Mouse (Mus musculus): Measurements from ENCODE around the gene Mdp1. TPM values are rescaled to one million over a fixed set of nuclear protein-coding genes. Genes with fewer than 3 reads are reported as not detected.

The Mdp1 gene
- polyA plus RNA-seq, 1 experiment, result 45.8 TPM

DNA sequence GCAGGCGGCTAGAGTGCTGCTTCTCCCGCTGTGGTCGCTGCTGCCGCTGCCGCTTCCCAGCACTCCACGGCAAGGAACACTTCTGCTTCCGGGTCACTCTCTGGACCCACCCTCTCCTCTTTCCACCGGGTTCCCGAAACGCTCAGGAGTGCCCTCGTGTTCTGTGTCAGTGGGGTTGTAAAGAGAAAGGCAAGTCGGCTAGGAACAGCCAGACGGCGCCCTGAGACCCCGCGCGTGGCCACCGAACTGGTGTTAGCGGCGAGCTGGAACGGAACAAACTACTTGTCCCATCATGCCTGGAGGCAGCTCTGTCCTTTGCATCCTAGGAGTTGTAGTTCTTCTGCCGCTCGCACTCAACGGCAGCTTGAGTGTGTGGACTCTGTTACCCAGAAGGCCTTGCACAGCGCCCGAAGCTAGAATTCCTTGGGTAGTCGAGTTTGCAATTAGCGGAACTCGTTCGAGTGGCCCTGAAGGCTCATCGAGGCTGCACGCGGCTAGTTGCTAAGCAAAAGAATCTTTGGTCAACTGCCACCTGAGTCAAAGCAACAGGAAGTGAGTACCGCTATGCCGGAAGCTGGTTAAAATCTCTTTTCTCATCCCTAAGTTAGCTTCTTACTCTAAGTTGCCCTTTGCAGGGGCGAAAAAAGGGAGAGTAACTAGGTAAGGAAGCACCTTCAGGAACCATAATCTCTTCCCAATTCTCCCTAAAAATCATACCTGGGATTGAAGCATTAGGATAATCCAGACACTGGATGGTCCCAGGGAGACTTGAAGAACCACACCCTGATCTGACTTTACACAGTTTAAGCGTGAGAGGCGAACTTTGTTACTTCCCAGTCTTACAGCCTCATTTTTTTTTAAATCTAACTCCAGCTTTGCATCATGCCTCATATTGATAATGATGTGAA, 11.8 kb upstream of the Mdp1 start, which contains the start of the genes Gmpr2 and Nedd8:
Gene Gmpr2, plus strand, starts transcription at position 109 of the 908 bp plus-strand sequence.
Gene Nedd8, minus strand, starts transcription at position 292 of the 908 bp plus-strand sequence.
- Histone ChIP-seq H3K27me3 (ENCODE audit: control insufficient read depth, insufficient read depth, low read length) (no peaks in the 10 kb centered on the region), H3K4me1 (replicated peaks; ENCODE audit: control insufficient read depth, insufficient read depth, low read length) (peaks cover 3% of the 10 kb centered on the region; the same call in 1 of the 2 replicates), H3K36me3 (ENCODE audit: control insufficient read depth, insufficient read depth, low read length) (peaks cover 10% of the 10 kb centered on the region), H3K27ac (ENCODE audit: control insufficient read depth, insufficient read depth, low read length) (peak within 1 kb of the TSS; percentile 52), H3K4me3 (ENCODE audit: control insufficient read depth, insufficient read depth, low read length) (peak within 1 kb of the TSS; percentile 76)
- DNase-seq, result peak; percentile 86
- peak; percentile 31; the same call in 1 of the 2 replicates for TF ChIP-seq CTCF (IDR thresholded peaks at IDR 0.05; ENCODE audit: borderline replicate concordance, control insufficient read depth, extremely low read depth, insufficient read depth, low read length, poor library complexity)
- TF ChIP-seq POLR2A (IDR thresholded peaks at IDR 0.05; ENCODE audit: control insufficient read depth, extremely low read depth, insufficient read depth, low read length, poor library complexity), result peak; percentile 57; the same call in 1 of the 2 replicates
- WGBS, result under 1% methylated on average over 38 of the region's 38 CpGs

DNA sequence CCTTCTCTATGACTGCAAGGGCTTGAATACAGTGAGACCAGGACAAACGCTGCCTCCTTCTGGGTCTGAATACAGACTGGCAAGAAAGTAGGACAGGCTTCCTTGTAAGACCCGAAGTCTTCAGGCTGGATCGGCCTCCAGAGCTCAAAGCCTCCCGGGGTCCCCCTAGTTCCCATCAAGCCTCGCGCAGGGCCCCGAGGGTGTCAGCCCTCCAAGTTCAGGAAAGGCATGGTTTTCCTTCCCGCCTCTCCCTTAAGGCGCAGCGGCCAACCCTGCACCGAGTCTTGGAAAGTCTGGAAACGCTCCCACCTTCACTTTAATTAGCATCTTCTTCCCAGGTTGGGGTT, 11.2 kb upstream of the Mdp1 start:
- peaks cover 6% of the 10 kb centered on the region; the same call in 1 of the 2 replicates for H3K36me3 ChIP-seq (ENCODE audit: control insufficient read depth, insufficient read depth, low read length)
- no peak for TF ChIP-seq POLR2A (IDR thresholded peaks at IDR 0.05; ENCODE audit: control insufficient read depth, extremely low read depth, insufficient read depth, low read length, poor library complexity)
- TF ChIP-seq CTCF (IDR thresholded peaks at IDR 0.05; ENCODE audit: borderline replicate concordance, control insufficient read depth, extremely low read depth, insufficient read depth, low read length, poor library complexity), result no peak
- no peak for DNase-seq
- peaks cover 3% of the 10 kb centered on the region; the same call in 1 of the 2 replicates for H3K4me1 ChIP-seq (replicated peaks; ENCODE audit: control insufficient read depth, insufficient read depth, low read length)
- no peaks in the 10 kb centered on the region for H3K27me3 ChIP-seq (ENCODE audit: control insufficient read depth, insufficient read depth, low read length)
- peak overlapping the region; percentile 76 for H3K4me3 ChIP-seq (ENCODE audit: control insufficient read depth, insufficient read depth, low read length)
- under 1% methylated on average over 12 of the region's 12 CpGs for WGBS
- H3K27ac ChIP-seq (ENCODE audit: control insufficient read depth, insufficient read depth, low read length), result no peak overlapping the region

DNA sequence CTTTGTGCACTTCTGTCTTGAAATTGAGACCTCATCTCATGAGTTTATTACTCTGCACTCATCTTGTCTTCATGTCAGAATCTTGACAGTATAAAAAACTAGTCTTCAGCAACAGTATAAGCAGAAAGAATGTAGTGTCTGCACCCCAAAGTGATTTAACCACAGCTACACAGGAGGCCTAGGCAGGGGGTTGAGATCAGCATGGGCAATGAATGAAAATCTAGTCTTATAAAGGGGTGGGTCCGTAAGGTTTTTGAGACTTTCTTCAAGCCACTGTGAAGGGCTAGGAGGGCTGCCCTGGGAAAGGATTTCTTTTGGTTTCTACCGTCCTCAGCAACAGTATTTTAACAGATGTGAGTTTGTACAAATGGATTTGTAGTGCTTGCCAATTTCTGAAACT, 328 bp upstream of the Mdp1 start:
- no peak for DNase-seq
- Histone ChIP-seq H3K36me3 (ENCODE audit: control insufficient read depth, insufficient read depth, low read length) (peaks cover 19% of the 10 kb centered on the region), H3K4me3 (ENCODE audit: control insufficient read depth, insufficient read depth, low read length) (peak overlapping the region; percentile 97; the same call in 1 of the 2 replicates), H3K4me1 (replicated peaks; ENCODE audit: control insufficient read depth, insufficient read depth, low read length) (peaks cover 6% of the 10 kb centered on the region; the same call in 1 of the 2 replicates), H3K27ac (ENCODE audit: control insufficient read depth, insufficient read depth, low read length) (no peak overlapping the region), H3K27me3 (ENCODE audit: control insufficient read depth, insufficient read depth, low read length) (no peaks in the 10 kb centered on the region)
- no peak for TF ChIP-seq CTCF (IDR thresholded peaks at IDR 0.05; ENCODE audit: borderline replicate concordance, control insufficient read depth, extremely low read depth, insufficient read depth, low read length, poor library complexity)
- TF ChIP-seq POLR2A (IDR thresholded peaks at IDR 0.05; ENCODE audit: control insufficient read depth, extremely low read depth, insufficient read depth, low read length, poor library complexity), result no peak
- WGBS, result 60% methylated on average over 2 of the region's 2 CpGs

DNA sequence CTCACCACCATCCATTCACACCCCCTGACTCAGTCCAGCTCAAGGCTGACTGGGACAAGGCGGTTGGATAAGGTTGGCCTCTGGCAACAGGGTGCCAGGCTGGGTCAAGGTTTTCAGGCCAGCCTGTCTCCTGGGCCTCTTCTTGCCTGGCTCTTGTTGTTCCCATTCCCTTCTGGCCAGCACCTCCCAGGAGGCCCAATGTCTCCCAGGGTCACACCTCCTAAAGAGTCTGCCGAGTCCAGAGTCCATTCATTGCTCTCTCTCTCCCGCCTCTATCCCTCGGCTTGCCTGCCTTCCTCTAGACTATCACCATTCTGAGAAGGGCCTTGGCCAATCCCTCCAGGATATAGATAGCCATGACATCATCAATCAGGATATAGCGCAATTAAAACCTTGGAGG, 2.3 kb downstream of the Mdp1 start:
- peaks cover 6% of the 10 kb centered on the region; the same call in 1 of the 2 replicates for H3K4me1 ChIP-seq (replicated peaks; ENCODE audit: control insufficient read depth, insufficient read depth, low read length)
- H3K4me3 ChIP-seq (ENCODE audit: control insufficient read depth, insufficient read depth, low read length), result no peak overlapping the region
- 93% methylated on average over 5 of the region's 5 CpGs for WGBS
- H3K27me3 ChIP-seq (ENCODE audit: control insufficient read depth, insufficient read depth, low read length), result no peaks in the 10 kb centered on the region
- no peak overlapping the region for H3K27ac ChIP-seq (ENCODE audit: control insufficient read depth, insufficient read depth, low read length)
- DNase-seq, result no peak
- TF ChIP-seq POLR2A (IDR thresholded peaks at IDR 0.05; ENCODE audit: control insufficient read depth, extremely low read depth, insufficient read depth, low read length, poor library complexity) (no peak), CTCF (IDR thresholded peaks at IDR 0.05; ENCODE audit: borderline replicate concordance, control insufficient read depth, extremely low read depth, insufficient read depth, low read length, poor library complexity) (no peak)
- peaks cover 15% of the 10 kb centered on the region for H3K36me3 ChIP-seq (ENCODE audit: control insufficient read depth, insufficient read depth, low read length)

GRCm38 (mm10) chr14:55656935-55657334, 3.4 kb downstream of the Mdp1 start:
- Histone ChIP-seq H3K27me3 (ENCODE audit: control insufficient read depth, insufficient read depth, low read length) (no peaks in the 10 kb centered on the region), H3K27ac (ENCODE audit: control insufficient read depth, insufficient read depth, low read length) (no peak overlapping the region), H3K36me3 (ENCODE audit: control insufficient read depth, insufficient read depth, low read length) (peaks cover 9% of the 10 kb centered on the region; the same call in 1 of the 2 replicates), H3K4me3 (ENCODE audit: control insufficient read depth, insufficient read depth, low read length) (no peak overlapping the region), H3K4me1 (replicated peaks; ENCODE audit: control insufficient read depth, insufficient read depth, low read length) (peaks cover 9% of the 10 kb centered on the region)
- WGBS, result 97% methylated on average over 3 of the region's 3 CpGs
- TF ChIP-seq CTCF (IDR thresholded peaks at IDR 0.05; ENCODE audit: borderline replicate concordance, control insufficient read depth, extremely low read depth, insufficient read depth, low read length, poor library complexity) (no peak), POLR2A (IDR thresholded peaks at IDR 0.05; ENCODE audit: control insufficient read depth, extremely low read depth, insufficient read depth, low read length, poor library complexity) (no peak)
- no peak for DNase-seq

DNA sequence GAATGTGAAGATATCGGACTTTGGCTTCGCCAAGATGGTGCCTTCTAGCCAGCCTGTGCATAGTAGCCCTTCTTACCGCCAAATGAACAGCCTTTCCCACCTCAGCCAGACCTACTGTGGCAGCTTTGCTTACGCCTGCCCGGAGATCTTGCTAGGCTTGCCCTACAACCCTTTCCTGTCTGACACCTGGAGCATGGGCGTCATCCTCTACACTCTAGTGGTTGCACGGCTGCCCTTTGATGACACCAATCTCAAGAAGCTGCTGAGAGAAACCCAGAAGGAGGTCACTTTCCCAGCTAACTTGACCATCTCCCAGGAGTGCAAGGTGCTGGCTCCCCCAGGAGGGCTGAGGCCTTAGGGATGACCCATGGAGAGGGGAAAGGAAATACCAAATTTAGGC, 8.8 kb downstream of the Mdp1 start:
- Histone ChIP-seq H3K27ac (ENCODE audit: control insufficient read depth, insufficient read depth, low read length) (no peak overlapping the region), H3K27me3 (ENCODE audit: control insufficient read depth, insufficient read depth, low read length) (no peaks in the 10 kb centered on the region), H3K4me3 (ENCODE audit: control insufficient read depth, insufficient read depth, low read length) (no peak overlapping the region), H3K4me1 (replicated peaks; ENCODE audit: control insufficient read depth, insufficient read depth, low read length) (peaks cover 11% of the 10 kb centered on the region), H3K36me3 (ENCODE audit: control insufficient read depth, insufficient read depth, low read length) (no peaks in the 10 kb centered on the region)
- 65% methylated on average over 7 of the region's 7 CpGs for WGBS
- TF ChIP-seq POLR2A (IDR thresholded peaks at IDR 0.05; ENCODE audit: control insufficient read depth, extremely low read depth, insufficient read depth, low read length, poor library complexity) (no peak), CTCF (IDR thresholded peaks at IDR 0.05; ENCODE audit: borderline replicate concordance, control insufficient read depth, extremely low read depth, insufficient read depth, low read length, poor library complexity) (no peak)
- DNase-seq, result peak; percentile 37

Measured in thymus, adult 2 months (tissue).